Mouse (Mus musculus): ENCODE results near the gene Treh. TPM values are rescaled to one million over a fixed set of nuclear protein-coding genes. Genes with fewer than 3 reads are reported as not detected.

The Treh gene
- polyA plus RNA-seq, 1 experiment: not detected

DNA sequence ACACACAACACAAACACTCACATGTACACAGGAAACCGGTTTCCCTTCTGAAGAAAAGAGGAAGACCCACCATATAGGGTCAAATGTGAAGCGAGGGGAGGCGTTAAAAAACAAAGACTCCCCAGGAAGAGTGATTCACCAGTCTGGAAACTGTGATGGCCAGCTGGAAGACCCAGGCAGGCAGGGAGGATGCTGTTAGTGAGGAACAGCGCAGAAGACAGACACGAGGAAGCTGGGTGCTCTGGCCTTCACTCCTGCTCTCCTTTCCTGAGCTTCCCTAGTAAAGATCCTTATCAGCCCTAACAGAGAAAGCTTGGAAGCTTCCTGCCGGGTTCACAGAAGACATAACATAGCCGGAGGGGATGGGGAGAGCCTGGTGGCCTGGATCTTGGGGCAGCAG, 50.0 kb downstream of the Treh start:
- H3K27me3 ChIP-seq (ENCODE audit: control insufficient read depth): peaks cover 27% of the 10 kb centered on the region
- no peaks in the 10 kb centered on the region for H3K36me3 ChIP-seq (ENCODE audit: control insufficient read depth)
- H3K9me3 ChIP-seq (ENCODE audit: control insufficient read depth, low read length): no peaks in the 10 kb centered on the region
- no peak overlapping the region for H3K4me3 ChIP-seq (replicated peaks)
- peaks cover 25% of the 10 kb centered on the region for H3K4me1 ChIP-seq (ENCODE audit: control insufficient read depth)
- TF ChIP-seq TAL1 (IDR thresholded peaks at IDR 0.05; ENCODE audit: low read length): no peak

DNA sequence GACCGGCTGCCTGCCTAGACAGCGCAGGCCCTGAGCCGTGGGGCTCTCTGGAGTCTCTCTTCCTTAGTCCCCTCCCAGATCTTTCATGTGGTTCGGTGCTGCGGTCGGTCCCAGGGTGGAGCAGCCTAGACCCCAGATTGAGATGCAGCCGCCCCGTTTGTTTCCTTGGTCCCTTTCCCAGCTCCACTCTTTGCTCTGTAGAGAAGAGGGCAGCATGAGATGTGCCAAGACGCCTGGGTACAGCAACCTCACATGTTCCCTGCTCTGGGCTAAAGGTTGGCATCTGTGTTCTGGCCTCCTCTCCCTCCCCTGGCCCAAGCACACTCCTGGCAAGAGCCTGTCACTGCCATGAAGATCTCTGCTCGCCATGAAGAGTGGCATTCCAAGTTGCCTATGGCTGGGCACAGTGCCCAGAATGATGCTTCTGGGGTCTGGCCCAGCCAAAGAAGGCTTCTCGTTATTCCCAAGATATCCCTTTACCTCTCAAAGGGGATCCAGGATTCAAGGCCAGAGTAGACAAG, 50.5 kb downstream of the Treh start:
- peaks cover 29% of the 10 kb centered on the region for H3K27me3 ChIP-seq (ENCODE audit: control insufficient read depth)
- no peak overlapping the region for H3K4me3 ChIP-seq (replicated peaks)
- no peak for TF ChIP-seq TAL1 (IDR thresholded peaks at IDR 0.05; ENCODE audit: low read length)
- no peak for TF ChIP-seq GATA1 (IDR thresholded peaks at IDR 0.05; ENCODE audit: low read length)
- peaks cover 25% of the 10 kb centered on the region for H3K4me1 ChIP-seq (ENCODE audit: control insufficient read depth)
- H3K9me3 ChIP-seq (ENCODE audit: control insufficient read depth, low read length): no peaks in the 10 kb centered on the region
- no peaks in the 10 kb centered on the region for H3K36me3 ChIP-seq (ENCODE audit: control insufficient read depth)

DNA sequence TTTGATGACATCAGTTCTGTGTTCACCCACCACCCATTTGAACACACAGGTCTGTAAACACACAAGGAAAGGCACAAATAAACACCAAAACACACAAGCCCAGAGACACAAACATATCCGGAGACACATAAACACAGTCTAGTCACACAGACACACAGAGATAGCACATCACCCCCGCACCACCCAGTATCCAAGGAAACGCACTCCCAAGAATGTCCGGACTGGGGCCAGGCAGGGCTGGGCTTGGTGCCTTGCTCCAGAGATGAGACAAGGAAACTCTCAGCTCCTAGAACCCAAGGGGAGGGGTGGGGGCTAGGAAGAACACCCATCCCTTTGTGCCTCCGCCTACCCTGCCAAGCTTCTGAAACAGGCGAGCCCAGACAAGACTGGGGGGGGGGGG, 51.2 kb downstream of the Treh start:
- H3K36me3 ChIP-seq (ENCODE audit: control insufficient read depth): no peaks in the 10 kb centered on the region
- H3K4me3 ChIP-seq (replicated peaks): no peak overlapping the region
- no peak for TF ChIP-seq TAL1 (IDR thresholded peaks at IDR 0.05; ENCODE audit: low read length)
- no peak for TF ChIP-seq GATA1 (IDR thresholded peaks at IDR 0.05; ENCODE audit: low read length)
- H3K9me3 ChIP-seq (ENCODE audit: control insufficient read depth, low read length): no peaks in the 10 kb centered on the region
- peaks cover 21% of the 10 kb centered on the region for H3K4me1 ChIP-seq (ENCODE audit: control insufficient read depth)
- peaks cover 31% of the 10 kb centered on the region for H3K27me3 ChIP-seq (ENCODE audit: control insufficient read depth)

DNA sequence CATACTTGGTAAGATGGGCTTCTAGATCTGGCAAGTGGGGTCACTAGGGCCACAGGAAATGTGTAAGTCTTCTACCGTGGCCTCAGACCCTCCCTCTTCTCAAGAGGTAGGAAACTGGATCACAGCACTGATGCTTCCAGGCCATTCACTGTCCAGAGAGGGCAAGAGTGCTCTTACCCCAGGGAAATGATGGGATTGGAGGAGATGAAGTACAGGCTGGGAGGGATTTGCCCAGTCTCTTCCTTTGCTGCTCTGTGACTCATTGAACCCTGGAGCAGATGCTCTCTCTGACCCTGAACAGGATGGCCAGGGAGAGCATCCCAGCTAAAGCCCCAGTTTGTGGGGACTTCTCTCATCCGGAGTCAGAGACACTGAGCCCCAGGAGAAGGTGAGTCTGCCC, 51.6 kb downstream of the Treh start:
- Histone ChIP-seq H3K36me3 (ENCODE audit: control insufficient read depth) (no peaks in the 10 kb centered on the region), H3K27me3 (ENCODE audit: control insufficient read depth) (peaks cover 31% of the 10 kb centered on the region), H3K4me1 (ENCODE audit: control insufficient read depth) (peaks cover 17% of the 10 kb centered on the region), H3K4me3 (replicated peaks) (no peak overlapping the region), H3K9me3 (ENCODE audit: control insufficient read depth, low read length) (no peaks in the 10 kb centered on the region)
- no peak for TF ChIP-seq GATA1 (IDR thresholded peaks at IDR 0.05; ENCODE audit: low read length)
- no peak for TF ChIP-seq TAL1 (IDR thresholded peaks at IDR 0.05; ENCODE audit: low read length)

DNA sequence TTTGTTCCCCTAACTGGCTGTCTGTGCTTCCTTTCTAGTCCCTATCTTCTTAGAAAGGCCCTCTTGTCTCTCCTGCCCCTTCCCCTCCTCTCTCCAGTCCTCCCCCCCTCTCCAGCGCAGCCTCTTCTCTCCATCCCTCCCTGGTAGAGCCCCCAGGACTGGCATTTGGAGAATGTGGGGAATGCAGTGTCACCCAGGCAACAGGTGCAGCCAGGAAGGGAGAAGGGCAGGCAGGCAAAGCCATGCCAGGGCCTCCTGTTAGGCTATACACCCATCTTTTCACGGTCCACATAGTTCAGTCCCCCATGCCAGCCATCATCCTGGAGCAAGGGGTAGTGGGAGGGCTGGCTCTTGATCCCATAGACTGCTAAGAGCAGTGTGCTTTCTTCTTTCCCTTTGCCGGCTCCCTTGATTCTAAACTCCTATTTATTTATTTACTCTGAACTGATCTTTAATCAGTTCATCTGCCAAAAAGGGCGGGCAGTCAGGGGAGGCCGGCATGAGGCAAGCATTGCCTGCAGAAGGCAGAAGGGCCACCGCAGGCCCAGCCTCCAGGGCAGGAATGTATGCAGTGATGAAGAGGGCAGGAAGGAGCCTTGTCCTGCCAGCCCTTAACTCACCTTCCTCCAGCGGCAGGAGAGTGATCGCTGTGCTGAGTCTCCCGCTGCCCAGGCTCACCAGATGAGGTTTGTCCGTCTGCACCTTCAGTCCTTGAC, 53.6 kb downstream of the Treh start:
- no peak for TF ChIP-seq TAL1 (IDR thresholded peaks at IDR 0.05; ENCODE audit: low read length)
- no peak for TF ChIP-seq GATA1 (IDR thresholded peaks at IDR 0.05; ENCODE audit: low read length)
- Histone ChIP-seq H3K4me3 (replicated peaks) (no peak overlapping the region), H3K9me3 (ENCODE audit: control insufficient read depth, low read length) (no peaks in the 10 kb centered on the region), H3K27me3 (ENCODE audit: control insufficient read depth) (peaks cover 15% of the 10 kb centered on the region), H3K36me3 (ENCODE audit: control insufficient read depth) (no peaks in the 10 kb centered on the region), H3K4me1 (ENCODE audit: control insufficient read depth) (peaks cover under 1% of the 10 kb centered on the region)

DNA sequence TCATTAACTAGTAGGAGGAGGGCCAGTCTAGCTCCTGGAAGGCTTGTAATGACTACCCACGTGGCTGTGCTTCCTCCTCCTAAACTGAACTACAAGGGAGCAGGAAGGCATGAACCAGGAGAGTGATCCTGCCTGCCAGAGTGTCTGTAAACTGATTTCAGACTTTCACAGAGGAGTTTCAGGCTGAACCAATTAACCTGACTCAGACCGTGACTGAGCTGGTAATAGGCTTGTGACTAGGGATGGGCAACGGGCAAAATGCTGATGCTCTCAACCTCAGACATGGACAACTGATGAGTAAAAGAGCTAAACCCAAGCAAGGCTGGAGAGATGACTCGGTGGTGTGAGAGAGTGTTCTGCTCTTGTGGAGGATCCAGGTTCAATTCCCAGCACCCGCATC, 54.4 kb downstream of the Treh start:
- peaks cover 12% of the 10 kb centered on the region for H3K27me3 ChIP-seq (ENCODE audit: control insufficient read depth)
- H3K36me3 ChIP-seq (ENCODE audit: control insufficient read depth): no peaks in the 10 kb centered on the region
- peaks cover 9% of the 10 kb centered on the region for H3K4me1 ChIP-seq (ENCODE audit: control insufficient read depth)
- no peak overlapping the region for H3K4me3 ChIP-seq (replicated peaks)
- H3K9me3 ChIP-seq (ENCODE audit: control insufficient read depth, low read length): no peaks in the 10 kb centered on the region
- no peak for TF ChIP-seq TAL1 (IDR thresholded peaks at IDR 0.05; ENCODE audit: low read length)

DNA sequence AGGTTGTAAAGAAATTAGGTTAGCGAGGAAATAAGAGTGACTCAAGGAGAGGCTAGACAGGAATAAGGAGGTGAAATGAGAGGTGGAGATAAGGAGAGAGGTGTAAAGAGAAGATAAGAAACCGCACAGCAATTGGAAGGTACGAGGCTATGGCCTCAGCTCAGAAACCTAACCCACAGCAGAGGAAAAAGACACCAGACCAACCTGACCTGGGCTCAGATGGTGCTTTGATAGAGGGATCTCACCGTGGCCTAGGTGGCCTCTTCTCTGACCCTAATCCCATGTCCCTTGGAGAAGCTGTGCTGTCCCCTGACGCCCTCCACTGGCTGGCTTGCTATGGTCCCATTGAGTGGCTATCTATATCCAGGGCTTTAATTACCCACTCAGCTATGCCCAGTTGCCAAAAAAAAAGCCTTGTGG, 59.1 kb downstream of the Treh start:
- TF ChIP-seq GATA1 (IDR thresholded peaks at IDR 0.05; ENCODE audit: low read length) (no peak), TAL1 (IDR thresholded peaks at IDR 0.05; ENCODE audit: low read length) (no peak)
- peaks cover 53% of the 10 kb centered on the region for H3K27me3 ChIP-seq (ENCODE audit: control insufficient read depth)
- H3K9me3 ChIP-seq (ENCODE audit: control insufficient read depth, low read length): peaks cover 3% of the 10 kb centered on the region; the same call in 1 of the 2 replicates
- peaks cover 37% of the 10 kb centered on the region for H3K4me1 ChIP-seq (ENCODE audit: control insufficient read depth)
- no peak overlapping the region for H3K4me3 ChIP-seq (replicated peaks)
- no peaks in the 10 kb centered on the region for H3K36me3 ChIP-seq (ENCODE audit: control insufficient read depth)

DNA sequence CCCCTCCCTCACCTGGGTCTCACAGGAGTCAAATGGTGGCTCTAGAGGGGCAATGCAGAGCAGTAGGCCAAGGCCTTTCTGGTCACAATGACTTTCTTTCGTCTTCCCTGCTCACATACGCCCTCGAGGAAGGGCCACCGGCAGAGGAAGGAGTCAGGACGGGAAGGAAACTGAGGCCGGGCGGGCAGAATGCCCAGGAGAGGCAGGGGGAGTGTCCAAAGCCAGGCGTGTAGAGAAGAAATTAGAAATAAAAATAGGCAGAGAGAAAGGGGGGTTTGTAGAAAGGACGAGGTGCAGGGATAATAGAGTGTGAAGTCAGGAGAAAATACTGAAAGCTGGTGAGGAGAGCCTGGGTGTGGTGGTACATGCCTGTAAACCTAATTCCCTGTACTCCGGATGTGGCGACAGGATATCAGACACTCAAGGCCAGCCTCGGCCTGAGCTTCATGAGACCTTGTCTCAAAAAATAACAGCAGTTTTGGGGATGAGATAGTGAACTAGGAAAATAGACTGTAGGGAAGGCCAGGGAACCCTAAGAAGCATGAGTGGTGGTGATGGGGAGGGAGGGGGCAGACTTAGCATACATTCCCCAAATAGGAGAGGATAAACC, 60.0 kb downstream of the Treh start:
- H3K36me3 ChIP-seq (ENCODE audit: control insufficient read depth): no peaks in the 10 kb centered on the region
- H3K9me3 ChIP-seq (ENCODE audit: control insufficient read depth, low read length): peaks cover 3% of the 10 kb centered on the region; the same call in 1 of the 2 replicates
- H3K4me3 ChIP-seq (replicated peaks): no peak overlapping the region
- TF ChIP-seq GATA1 (IDR thresholded peaks at IDR 0.05; ENCODE audit: low read length) (no peak), TAL1 (IDR thresholded peaks at IDR 0.05; ENCODE audit: low read length) (no peak)
- peaks cover 37% of the 10 kb centered on the region for H3K4me1 ChIP-seq (ENCODE audit: control insufficient read depth)
- H3K27me3 ChIP-seq (ENCODE audit: control insufficient read depth): peaks cover 61% of the 10 kb centered on the region

DNA sequence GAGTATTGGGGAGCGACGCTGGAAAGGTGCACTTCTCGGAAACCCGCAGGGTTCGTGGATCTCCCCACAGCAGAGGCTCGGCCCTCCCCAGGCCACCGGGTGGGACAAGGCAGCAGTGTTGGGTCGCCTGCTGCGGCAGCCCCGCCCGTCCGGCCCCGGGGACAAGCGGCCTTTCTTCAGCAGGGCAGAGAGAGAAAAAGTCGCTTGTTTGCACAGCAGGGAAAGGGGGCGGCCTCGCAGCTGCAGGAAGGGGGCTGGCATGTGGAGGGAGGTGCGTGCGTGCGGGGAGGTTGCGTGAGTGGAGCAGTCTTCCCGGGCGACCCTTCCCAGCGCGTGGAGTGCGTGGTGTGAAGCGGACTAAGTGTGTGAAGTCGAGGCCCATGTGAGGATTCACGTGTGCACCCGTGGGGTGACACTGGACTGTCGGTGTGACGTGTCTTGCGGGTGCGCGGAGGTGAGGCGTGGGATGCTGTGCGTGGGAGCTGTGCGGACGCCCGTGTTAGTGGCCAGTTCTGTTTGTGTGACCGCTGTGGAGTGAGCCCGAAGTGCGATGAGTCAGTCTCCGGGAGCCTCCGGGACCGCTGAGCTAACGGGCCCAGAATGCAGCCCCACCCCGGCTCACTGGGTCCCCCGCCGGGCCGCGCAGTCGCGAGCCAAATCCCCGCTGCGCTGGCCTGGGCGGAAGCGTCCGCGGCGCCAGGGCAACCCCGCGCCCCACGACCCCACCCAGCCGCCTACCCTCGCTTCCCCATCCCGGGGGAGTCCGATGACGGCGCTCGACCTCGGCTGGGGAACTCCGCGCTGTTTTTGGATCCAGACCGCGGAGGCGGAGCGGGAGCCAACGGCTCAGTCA, 60.9 kb downstream of the Treh start:
- Histone ChIP-seq H3K36me3 (ENCODE audit: control insufficient read depth) (no peaks in the 10 kb centered on the region), H3K4me3 (replicated peaks) (peak overlapping the region; percentile 55), H3K9me3 (ENCODE audit: control insufficient read depth, low read length) (peaks cover 3% of the 10 kb centered on the region; the same call in 1 of the 2 replicates), H3K4me1 (ENCODE audit: control insufficient read depth) (peaks cover 37% of the 10 kb centered on the region), H3K27me3 (ENCODE audit: control insufficient read depth) (peaks cover 59% of the 10 kb centered on the region)
- TF ChIP-seq GATA1 (IDR thresholded peaks at IDR 0.05; ENCODE audit: low read length): no peak
- no peak for TF ChIP-seq TAL1 (IDR thresholded peaks at IDR 0.05; ENCODE audit: low read length)
